Mouse (Mus musculus): Measurements from ENCODE around the gene Ciapin1. TPM values are rescaled to one million over a fixed set of nuclear protein-coding genes. Genes with fewer than 3 reads are reported as not detected.

The Ciapin1 gene
- polyA plus RNA-seq, 1 experiment: 404 TPM

- Histone ChIP-seq H3K27me3 (replicated peaks) (peaks cover 77% of the 10 kb centered on the region), H3K4me3 (replicated peaks) (no peak overlapping the region), H3K4me1 (peaks cover 68% of the 10 kb centered on the region), H3K9me3 (0 out of 2 replicates have a peak, but pooled peaks cover 5% of the 10 kb centered on the region), H3K36me3 (replicated peaks; ENCODE audit: low read length) (no peaks in the 10 kb centered on the region)
- TF ChIP-seq FLI1 (IDR thresholded peaks at IDR 0.05; ENCODE audit: low read length): no peak
- no peak for TF ChIP-seq GATA1 (IDR thresholded peaks at IDR 0.05; ENCODE audit: borderline replicate concordance, low read length)
These were observed 64.4 kb downstream of the Ciapin1 start for GRCm38 (mm10) chr8:94773700-94774171.

DNA sequence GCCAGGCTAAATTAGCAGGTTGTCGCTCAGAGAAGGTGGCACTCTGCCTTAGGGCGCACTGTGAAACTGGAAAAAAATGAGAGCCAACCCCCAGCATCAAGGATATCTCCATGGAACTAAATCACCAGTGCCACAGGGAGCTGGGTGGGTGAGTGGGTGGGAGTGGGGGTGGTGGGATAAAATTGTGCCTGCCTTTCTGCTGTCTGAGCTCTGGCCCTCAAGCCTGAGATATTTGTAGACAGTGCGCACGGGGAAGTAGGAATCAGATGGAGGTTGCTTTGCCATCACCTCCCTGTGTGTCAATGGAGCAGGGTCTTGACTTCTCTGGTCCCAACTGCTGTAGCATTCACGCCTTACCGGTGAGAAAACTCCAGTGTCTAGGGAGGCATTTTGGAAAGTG lies 65.1 kb downstream of the Ciapin1 start:
- Histone ChIP-seq H3K4me3 (replicated peaks) (no peak overlapping the region), H3K9me3 (0 out of 2 replicates have a peak, but pooled peaks cover 5% of the 10 kb centered on the region), H3K4me1 (peaks cover 61% of the 10 kb centered on the region), H3K36me3 (replicated peaks; ENCODE audit: low read length) (no peaks in the 10 kb centered on the region), H3K27me3 (replicated peaks) (peaks cover 80% of the 10 kb centered on the region)
- TF ChIP-seq GATA1 (IDR thresholded peaks at IDR 0.05; ENCODE audit: borderline replicate concordance, low read length): no peak
- TF ChIP-seq FLI1 (IDR thresholded peaks at IDR 0.05; ENCODE audit: low read length): no peak

DNA sequence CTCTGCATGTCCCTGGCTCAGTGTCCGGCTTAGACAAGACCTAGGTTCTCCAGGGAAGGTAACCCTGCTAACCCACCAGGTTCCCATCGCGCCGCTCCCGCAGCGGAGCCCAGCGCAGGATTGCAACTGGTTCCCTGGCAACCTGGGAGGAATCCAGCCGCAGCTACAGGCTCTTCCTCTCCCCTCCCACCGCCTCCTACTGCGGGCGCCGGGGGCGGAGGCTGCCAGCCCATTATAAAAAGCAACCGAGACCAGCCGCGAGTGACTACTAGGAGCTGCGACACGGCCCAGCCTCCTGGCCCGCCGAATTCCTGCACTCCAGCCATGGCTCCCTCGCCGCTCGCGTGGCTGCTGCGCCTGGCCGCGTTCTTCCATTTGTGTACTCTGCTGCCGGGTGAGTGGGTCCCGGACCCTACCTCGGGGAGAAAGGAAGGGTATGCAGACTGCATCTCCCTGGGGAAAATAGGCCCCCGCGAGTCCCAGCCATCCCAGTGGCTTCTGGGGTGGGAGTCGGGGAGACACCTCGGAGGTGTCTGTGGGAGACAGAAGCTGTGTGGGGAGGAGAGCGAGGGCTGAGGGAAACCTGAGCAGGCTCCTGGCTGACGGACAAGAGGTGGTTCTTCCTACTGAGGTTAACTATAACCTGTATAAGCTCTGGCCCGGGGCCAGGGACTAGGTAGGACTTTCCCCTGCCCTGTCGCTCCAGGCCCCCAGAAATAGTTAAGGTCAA lies 66.1 kb downstream of the Ciapin1 start, which contains the start of gene Cx3cl1:
Cx3cl1 (plus strand) TSS at position 69 of the 730 bp plus-strand sequence.
- H3K4me3 ChIP-seq (replicated peaks): peak within 1 kb of the TSS; percentile 89
- peaks cover 80% of the 10 kb centered on the region for H3K27me3 ChIP-seq (replicated peaks)

GRCm38 (mm10) chr8:94770945-94771344 lies 67.2 kb downstream of the Ciapin1 start:
- Histone ChIP-seq H3K4me3 (replicated peaks) (no peak overlapping the region), H3K4me1 (peaks cover 46% of the 10 kb centered on the region), H3K36me3 (replicated peaks; ENCODE audit: low read length) (no peaks in the 10 kb centered on the region), H3K9me3 (0 out of 2 replicates have a peak, but pooled peaks cover 5% of the 10 kb centered on the region), H3K27me3 (replicated peaks) (peaks cover 82% of the 10 kb centered on the region)
- TF ChIP-seq GATA1 (IDR thresholded peaks at IDR 0.05; ENCODE audit: borderline replicate concordance, low read length): no peak
- no peak for TF ChIP-seq FLI1 (IDR thresholded peaks at IDR 0.05; ENCODE audit: low read length)

More for the DNA sequence above, 66.1 kb downstream of the Ciapin1 start, which contains the start of gene Cx3cl1:
- H3K9me3 ChIP-seq: 0 out of 2 replicates have a peak, but pooled peaks cover 5% of the 10 kb centered on the region
- H3K36me3 ChIP-seq (replicated peaks; ENCODE audit: low read length): no peaks in the 10 kb centered on the region
- peaks cover 52% of the 10 kb centered on the region for H3K4me1 ChIP-seq
- TF ChIP-seq FLI1 (IDR thresholded peaks at IDR 0.05; ENCODE audit: low read length): no peak
- TF ChIP-seq GATA1 (IDR thresholded peaks at IDR 0.05; ENCODE audit: borderline replicate concordance, low read length): no peak

Other genes starting within 250 kb of the Ciapin1 start
- gene Rspry1, start 236.4 kb downstream of the Ciapin1 start, polyA plus RNA-seq (2012; ENCODE audit: insufficient read depth, low replicate concordance): 0.56 and 3.4 TPM in 2 replicates
- 11.1 and 44.5 TPM in 2 replicates for gene Fam192a, start 236.4 kb downstream of the Ciapin1 start, polyA plus RNA-seq (2012; ENCODE audit: insufficient read depth, low replicate concordance)
- 13.7 and 16.1 TPM in 2 replicates for gene Arl2bp, start 171.8 kb downstream of the Ciapin1 start, polyA plus RNA-seq (2012; ENCODE audit: insufficient read depth, low replicate concordance)
- gene Pllp, start 142.1 kb downstream of the Ciapin1 start, polyA plus RNA-seq (2012; ENCODE audit: insufficient read depth, low replicate concordance): not detected in 2 replicates
- 0.30 TPM in 1 of 2 replicates, not detected in the other for gene Ccl22, start 92.8 kb downstream of the Ciapin1 start, polyA plus RNA-seq (2012; ENCODE audit: insufficient read depth, low replicate concordance)
- gene Cx3cl1, start 66.3 kb downstream of the Ciapin1 start, polyA plus RNA-seq (2012; ENCODE audit: insufficient read depth, low replicate concordance): 0.44 TPM in 1 of 2 replicates, not detected in the other
- not detected in 2 replicates for gene Ccl17, start 27.9 kb downstream of the Ciapin1 start, polyA plus RNA-seq (2012; ENCODE audit: insufficient read depth, low replicate concordance)
- gene Coq9, start within 50 bp of the Ciapin1 start, polyA plus RNA-seq (2012; ENCODE audit: insufficient read depth, low replicate concordance): 62.7 and 175 TPM in 2 replicates
- gene Polr2c, start 19.1 kb upstream of the Ciapin1 start, polyA plus RNA-seq (2012; ENCODE audit: insufficient read depth, low replicate concordance): 15.3 and 21.3 TPM in 2 replicates
- gene Dok4, start 38.0 kb upstream of the Ciapin1 start, polyA plus RNA-seq (2012; ENCODE audit: insufficient read depth, low replicate concordance): 0.81 and 1.1 TPM in 2 replicates
- 0.73 and 1.4 TPM in 2 replicates for gene Ccdc102a, start 79.7 kb upstream of the Ciapin1 start, polyA plus RNA-seq (2012; ENCODE audit: insufficient read depth, low replicate concordance)
- gene Adgrg5, start 85.3 kb upstream of the Ciapin1 start, polyA plus RNA-seq (2012; ENCODE audit: insufficient read depth, low replicate concordance): 1.2 and 1.8 TPM in 2 replicates
- gene Adgrg1, start 136.4 kb upstream of the Ciapin1 start, polyA plus RNA-seq (2012; ENCODE audit: insufficient read depth, low replicate concordance): 388 and 1,147 TPM in 2 replicates
- gene Adgrg3, start 179.3 kb upstream of the Ciapin1 start, polyA plus RNA-seq (2012; ENCODE audit: insufficient read depth, low replicate concordance): 111 and 126 TPM in 2 replicates
- 0.51 TPM in 1 of 2 replicates, not detected in the other for gene Drc7, start 216.7 kb upstream of the Ciapin1 start, polyA plus RNA-seq (2012; ENCODE audit: insufficient read depth, low replicate concordance)
- gene Katnb1, start 242.8 kb upstream of the Ciapin1 start, polyA plus RNA-seq (2012; ENCODE audit: insufficient read depth, low replicate concordance): 17.2 and 46.5 TPM in 2 replicates

Measured in megakaryocyte, embryonic 14.5 days (primary cell).